ENCODE assay signal across 22 mouse cellular contexts in the genomic region with DNA sequence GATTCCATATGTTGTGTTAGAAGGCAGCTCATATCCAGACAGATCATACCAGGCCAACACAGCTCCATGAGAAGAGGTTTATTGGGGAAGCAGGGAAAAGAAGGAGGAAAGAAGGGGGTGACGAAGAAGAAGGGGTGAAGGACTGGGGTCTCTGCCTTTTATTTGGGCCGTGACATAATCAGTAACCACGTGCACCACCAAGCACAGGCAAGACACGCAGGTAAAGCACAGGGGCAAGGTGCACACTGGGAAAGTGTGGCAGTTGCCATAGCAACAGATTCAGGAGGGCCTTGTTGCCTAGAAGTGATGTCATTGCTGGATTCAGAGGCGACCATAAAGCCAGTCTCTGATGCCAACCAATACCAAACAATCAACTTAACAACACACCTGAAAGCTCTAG. TPM values are rescaled to one million over a fixed set of nuclear protein-coding genes. Genes with fewer than 3 reads are reported as not detected.
A peak's percentile ranks its signal among the peaks of the same experiment; 100 is the strongest.
DNase-seq lines count a peak whose midpoint lies in the region; ATAC-seq and TF ChIP-seq lines count a peak whose summit lies in the region.
"Had no signal": no experiment of that assay in that cellular context is flagged by ENCODE, and none has a peak within 500 bp of the region (broad histone marks: within the 10 kb centered on the region; RNA-seq: fewer than 3 reads in every experiment).

No protein-coding gene starts in this region.

- H3K4me1 ChIP-seq in midbrain, embryonic 14.5 days (ENCODE audit: control insufficient read depth, insufficient read depth, low read length): no peaks in the 10 kb centered on the region
- no peaks in the 10 kb centered on the region for H3K4me1 ChIP-seq in midbrain, embryonic 15.5 days
- H3K4me1 ChIP-seq in testis, adult 2 months (ENCODE audit: control insufficient read depth, insufficient read depth, low read length): no peaks in the 10 kb centered on the region

- TF ChIP-seq CTCF in testis, adult 2 months (IDR thresholded peaks at IDR 0.05; ENCODE audit: control insufficient read depth, insufficient read depth, insufficient replicate concordance, low read depth, low read length): no peak
- TF ChIP-seq CTCF in layer of hippocampus, adult 2 months (conservative IDR thresholded peaks at IDR 0.05): no peak

- WGBS in midbrain, embryonic 14.5 days: 74% methylated on average over 5 of the region's 5 CpGs
- 77% methylated on average over 5 of the region's 5 CpGs for WGBS in midbrain, embryonic 15.5 days

- no peak overlapping the region for H3K9ac ChIP-seq in midbrain, embryonic 14.5 days (replicated peaks; ENCODE audit: low read length)
- no peak overlapping the region for H3K9ac ChIP-seq in midbrain, embryonic 15.5 days

- peak; percentile 67; the same call in 1 of the 2 replicates for TF ChIP-seq POLR2A in testis, adult 2 months (IDR thresholded peaks at IDR 0.05; ENCODE audit: control insufficient read depth, low read depth, low read length)

- no peak overlapping the region for H3K4me3 ChIP-seq in midbrain, embryonic 14.5 days (replicated peaks; ENCODE audit: low read depth, low read length)
- no peak overlapping the region for H3K4me3 ChIP-seq in midbrain, embryonic 15.5 days
- H3K4me3 ChIP-seq in testis, adult 2 months (ENCODE audit: control insufficient read depth, low read depth, low read length): peak overlapping the region; percentile 69
- no peak overlapping the region for H3K4me3 ChIP-seq in layer of hippocampus, adult 2 months

- no peak overlapping the region for H3K4me2 ChIP-seq in midbrain, embryonic 14.5 days (ENCODE audit: low read length)
- no peak overlapping the region for H3K4me2 ChIP-seq in midbrain, embryonic 15.5 days

- no peak for ATAC-seq in midbrain, embryonic 14.5 days (ENCODE audit: low FRiP score, low TSS enrichment)
- ATAC-seq in midbrain, embryonic 15.5 days (replicated peaks): no peak
- ATAC-seq: activated CD4-positive, CD25-positive, alpha-beta regulatory T cell, adult 4 months; CD4-positive, CD25-positive, alpha-beta regulatory T cell, adult 4 months; Patski had no signal

- H3K27me3 ChIP-seq in midbrain, embryonic 14.5 days (ENCODE audit: control insufficient read depth, insufficient read depth, low read length): no peaks in the 10 kb centered on the region
- H3K27me3 ChIP-seq in midbrain, embryonic 15.5 days (replicated peaks): no peaks in the 10 kb centered on the region
- no peaks in the 10 kb centered on the region for H3K27me3 ChIP-seq in testis, adult 2 months (ENCODE audit: control insufficient read depth, insufficient read depth, low read length)

- H3K36me3 ChIP-seq in midbrain, embryonic 14.5 days (ENCODE audit: control insufficient read depth, insufficient read depth, low read length): no peaks in the 10 kb centered on the region
- H3K36me3 ChIP-seq in midbrain, embryonic 15.5 days (replicated peaks): no peaks in the 10 kb centered on the region
- H3K36me3 ChIP-seq in testis, adult 2 months (ENCODE audit: control insufficient read depth, insufficient read depth, low read length): no peaks in the 10 kb centered on the region
- H3K36me3 ChIP-seq: G1E had no signal

- DNase-seq in heart, adult 11 months: peak; percentile 64
- DNase-seq in heart, postnatal 4 days: no peak
- peak; percentile 1 for DNase-seq in midbrain, embryonic 14.5 days
- DNase-seq in testis, postnatal 10 days (ENCODE audit: low spot score): no peak
- peak; percentile 19 for DNase-seq in R1 (ENCODE audit: low read depth, low spot score)
- no peak for DNase-seq in layer of hippocampus, adult 2 months (ENCODE audit: low spot score in 2 of 2)
- DNase-seq: adrenal gland, adult 2 months; adrenal gland, adult 8-10 months; adrenal gland, postnatal 10 days; adrenal gland, postnatal 14 days; adrenal gland, postnatal 25 days; adrenal gland, postnatal 36 days; B cell, adult 2 months; cerebellum, adult 11 months; cerebellum, adult 11-12 months; cerebellum, adult 18-20 months had no signal

- H3K9me3 ChIP-seq in midbrain, embryonic 14.5 days (ENCODE audit: control insufficient read depth, low read length): no peaks in the 10 kb centered on the region
- no peaks in the 10 kb centered on the region for H3K9me3 ChIP-seq in midbrain, embryonic 15.5 days
- H3K9me3 ChIP-seq: G1E had no signal

- no peak overlapping the region for H3K27ac ChIP-seq in midbrain, embryonic 14.5 days (replicated peaks; ENCODE audit: low read depth, low read length)
- H3K27ac ChIP-seq in midbrain, embryonic 15.5 days: no peak overlapping the region
- H3K27ac ChIP-seq in testis, adult 2 months (ENCODE audit: control insufficient read depth, insufficient read depth, low read depth, low read length): no peak overlapping the region
- H3K27ac ChIP-seq in layer of hippocampus, adult 2 months: no peak overlapping the region

RNA-seq across cellular contexts. Expression of a gene that starts 23.6 kb away (rescaled TPM):
- total RNA-seq in heart, postnatal 4 days (2021): 10 to 100 TPM; 22.6 to 22.8 TPM
- polyA plus RNA-seq in midbrain, embryonic 14.5 days (2014; fragmentation: Nextera tagmentation; extraction: Ambion mirVana): 22.8 and 30.6 TPM in 2 replicates
- 27.9 and 28.7 TPM in 2 replicates for polyA plus RNA-seq in midbrain, embryonic 15.5 days (2015; fragmentation: Nextera tagmentation; extraction: Ambion mirVana)
- 15.9 and 17.5 TPM in 2 replicates for polyA plus RNA-seq in testis, adult 2 months (2012; rRNA removed)
- total RNA-seq in layer of hippocampus, adult 2 months (2021): 10 to 100 TPM; 60.6 to 61.5 TPM

Comparison
In these comparisons a context has a peak if more than half of its experiments do, and no peak if none do; other contexts are left out.
1. DNase-seq: peak in heart, adult 11 months (single experiment), midbrain, embryonic 14.5 days (single experiment) and R1 (single experiment); none in heart, postnatal 4 days (single experiment), testis, postnatal 10 days (single experiment) and layer of hippocampus, adult 2 months (0 of 2).